Mouse (Mus musculus) R1 (cell line): ENCODE results near the gene Aox4.
A peak's percentile ranks its signal among the peaks of the same experiment; 100 is the strongest.

Source experiments
- DNase-seq: peaks from one replicate; pipeline ENCODE4 v3.0.0-alpha.2; 2018; ENCODE audit warnings: low read depth, low spot score

Aox4 gene

DNA sequence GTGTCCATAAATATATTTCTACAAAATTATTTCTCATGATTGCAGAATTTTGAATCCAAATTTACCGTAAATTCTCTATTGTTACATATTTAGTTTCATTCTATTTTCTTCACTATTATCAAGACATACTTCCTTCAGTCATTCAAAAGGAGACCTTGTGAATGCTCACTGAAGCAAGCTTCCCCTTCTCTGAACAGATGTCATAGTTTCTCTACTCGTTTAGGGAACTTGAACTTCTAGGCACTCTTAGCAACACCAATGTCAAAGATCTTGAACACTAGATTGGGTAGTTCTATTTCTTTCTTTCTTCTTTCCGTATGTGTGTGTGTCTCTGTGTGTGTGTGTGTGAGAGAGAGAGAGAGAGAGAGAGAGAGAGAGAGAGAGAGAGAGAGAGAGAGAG is 34.3 kb downstream of the Aox4 start:
- no peak for DNase-seq

DNA sequence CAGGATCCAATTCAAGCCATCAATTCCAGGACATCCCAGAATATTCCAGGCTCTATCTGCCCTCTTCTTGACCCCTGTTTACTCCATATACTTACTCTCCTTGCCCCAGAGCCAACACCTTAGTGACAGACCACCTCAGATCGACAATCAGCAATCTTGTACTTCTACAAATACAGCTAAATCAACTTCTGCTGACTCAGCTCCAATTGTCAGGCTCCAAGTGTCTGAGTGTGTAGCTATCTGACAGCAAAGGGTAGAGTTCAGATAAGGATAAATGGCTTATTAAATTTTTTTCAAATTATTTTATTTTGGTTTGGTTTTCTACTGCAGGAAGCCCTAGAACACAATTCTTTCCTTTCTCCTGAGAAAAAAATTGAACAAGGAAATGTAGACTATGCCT is 38.3 kb downstream of the Aox4 start:
- no peak for DNase-seq

DNA sequence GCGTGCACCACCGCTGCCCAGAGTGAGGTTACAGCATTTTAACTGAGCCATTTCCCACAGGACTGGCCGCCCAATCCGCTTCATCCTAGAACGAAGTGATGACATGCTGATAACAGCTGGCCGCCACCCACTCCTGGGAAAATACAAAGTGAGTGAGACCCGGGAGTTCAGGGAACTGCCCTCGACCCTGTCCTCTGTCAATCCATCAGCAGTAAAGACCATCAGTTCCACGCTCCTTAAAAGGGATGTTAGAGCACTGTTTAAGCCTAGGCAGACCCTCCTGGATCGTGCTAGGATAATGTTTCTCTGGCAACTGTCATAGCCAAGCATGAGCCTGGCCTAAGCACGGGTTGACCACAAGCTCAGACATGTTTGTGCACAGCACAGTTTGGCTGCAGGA is 43.3 kb downstream of the Aox4 start:
- peak; percentile 16 for DNase-seq

DNA sequence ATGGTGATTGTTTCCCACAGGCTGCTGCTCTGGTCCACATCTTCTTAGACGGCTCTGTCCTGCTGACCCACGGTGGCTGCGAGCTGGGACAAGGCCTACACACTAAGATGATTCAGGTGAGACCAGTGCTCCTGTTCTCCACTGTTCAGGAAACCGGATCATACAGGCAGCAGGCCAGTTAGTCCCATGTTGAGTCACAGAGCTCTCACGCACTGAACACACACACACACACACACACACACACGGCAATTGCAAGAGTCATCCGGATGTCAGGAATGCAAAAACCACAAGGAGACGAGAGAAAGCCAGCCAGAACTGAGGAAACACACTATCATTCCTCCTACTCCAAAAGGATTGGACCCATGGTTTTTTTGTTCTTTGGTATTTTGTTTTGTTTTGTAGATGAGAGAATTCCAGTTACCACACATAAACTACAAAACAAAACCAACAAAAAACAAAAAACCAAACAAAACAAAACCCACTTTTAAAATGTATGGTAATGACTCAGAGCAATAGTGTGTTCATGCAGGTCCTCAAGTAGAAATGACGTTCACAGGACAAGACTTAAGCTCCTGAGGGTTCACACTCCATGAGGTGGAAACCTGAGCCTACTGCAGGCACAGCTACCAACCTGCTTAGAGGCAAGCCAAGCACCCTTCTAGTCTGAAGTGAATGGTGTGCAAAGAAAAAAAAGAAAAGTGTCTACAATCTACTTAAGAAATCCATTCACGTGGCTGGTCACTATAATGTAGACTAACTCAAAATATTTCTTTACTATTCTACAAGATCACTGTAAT is 47.2 kb downstream of the Aox4 start:
- no peak for DNase-seq

DNA sequence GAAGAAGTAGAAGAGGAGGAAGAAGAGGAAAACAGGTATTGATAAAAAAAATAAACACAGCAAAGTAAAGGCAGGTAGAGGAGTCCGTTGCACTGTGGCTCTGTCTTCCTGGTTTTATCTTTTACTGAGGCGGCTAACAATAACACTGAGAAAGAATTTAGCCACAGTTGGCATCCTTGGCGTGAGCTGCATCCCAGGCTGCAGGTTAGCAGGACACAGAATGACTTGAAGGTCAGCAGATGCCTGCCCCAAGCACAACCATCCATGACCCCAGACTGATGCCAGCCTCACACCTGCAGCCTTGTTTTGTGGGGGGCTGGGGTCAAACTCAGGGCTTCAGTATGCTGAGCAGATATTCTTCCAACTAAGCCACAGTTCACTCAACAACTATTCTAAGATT is 50.1 kb downstream of the Aox4 start:
- no peak for DNase-seq

DNA sequence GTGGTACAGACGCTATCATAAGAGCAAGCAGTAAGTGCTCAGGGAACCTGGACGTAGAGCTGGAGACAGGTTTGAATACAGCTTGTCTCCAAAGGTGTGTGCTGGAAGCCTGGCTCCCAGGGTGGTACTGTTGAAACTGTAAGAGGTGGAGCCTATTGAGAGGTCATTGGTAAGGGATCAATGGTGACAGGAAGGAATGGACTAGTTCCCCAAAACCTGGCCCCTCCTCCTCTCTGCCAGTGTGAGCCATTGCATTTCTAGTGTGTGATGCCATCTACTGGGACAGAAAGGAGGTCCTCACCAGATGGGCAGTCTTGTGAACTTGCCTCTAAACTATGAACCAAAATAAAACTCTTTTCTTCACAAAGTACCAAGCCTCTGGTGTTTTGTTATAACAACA is 58.0 kb downstream of the Aox4 start:
- DNase-seq: no peak

DNA sequence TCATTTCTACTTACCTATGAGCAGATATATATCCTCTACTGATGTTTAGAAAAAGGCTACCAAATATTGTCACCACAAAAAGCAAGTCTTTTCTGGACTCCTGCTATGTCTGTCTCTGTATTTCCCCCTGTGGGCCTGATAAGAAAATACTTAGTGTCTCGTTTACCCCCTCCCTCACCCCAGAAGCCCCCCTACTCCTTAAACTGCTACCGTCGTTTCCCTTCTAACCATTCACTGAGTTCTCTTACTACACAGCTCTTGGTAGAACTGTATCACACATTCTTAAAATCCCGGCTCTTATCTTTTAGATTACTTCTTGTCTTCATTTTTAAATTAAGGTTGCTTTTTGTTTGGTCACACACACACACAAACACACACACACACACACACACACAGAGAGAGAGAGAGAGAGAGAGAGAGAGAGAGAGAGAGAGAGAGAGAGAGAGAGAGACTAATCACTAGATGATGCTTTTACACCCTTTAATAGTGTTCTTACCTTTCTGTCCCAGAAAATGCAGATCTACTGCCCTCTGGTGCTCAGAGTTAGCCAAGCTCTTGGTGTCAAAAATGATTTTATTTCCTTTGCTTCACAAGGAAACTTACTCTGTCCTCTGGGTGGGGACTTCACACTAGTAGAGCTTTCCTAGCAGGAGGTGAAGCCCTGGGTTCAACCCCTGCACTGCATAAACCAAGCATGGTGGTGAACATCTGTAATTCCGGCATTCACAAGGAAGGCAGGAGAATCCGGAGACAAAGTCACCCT is 60.8 kb downstream of the Aox4 start:
- peak; percentile 57 for DNase-seq

DNA sequence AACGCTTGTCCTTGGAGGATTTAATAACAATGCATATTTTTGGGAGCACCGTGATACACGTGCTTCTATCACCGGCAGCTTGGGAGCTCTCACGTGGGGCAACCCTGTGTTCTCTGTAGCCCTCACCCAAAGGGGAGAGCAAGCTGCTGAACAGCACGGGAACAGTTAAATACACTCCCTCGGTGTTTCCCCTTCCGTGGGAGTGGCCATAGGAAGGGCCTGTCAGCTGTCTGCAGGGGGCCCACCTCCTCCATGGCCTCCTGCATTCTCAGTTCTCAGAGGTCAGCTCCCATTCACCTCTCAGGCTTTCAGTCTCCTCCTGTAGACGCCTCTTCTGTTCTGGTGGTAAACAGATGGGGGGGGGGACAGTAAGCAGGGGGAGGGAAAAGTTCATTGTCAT is 65.7 kb downstream of the Aox4 start:
- DNase-seq: peak; percentile 58

DNA sequence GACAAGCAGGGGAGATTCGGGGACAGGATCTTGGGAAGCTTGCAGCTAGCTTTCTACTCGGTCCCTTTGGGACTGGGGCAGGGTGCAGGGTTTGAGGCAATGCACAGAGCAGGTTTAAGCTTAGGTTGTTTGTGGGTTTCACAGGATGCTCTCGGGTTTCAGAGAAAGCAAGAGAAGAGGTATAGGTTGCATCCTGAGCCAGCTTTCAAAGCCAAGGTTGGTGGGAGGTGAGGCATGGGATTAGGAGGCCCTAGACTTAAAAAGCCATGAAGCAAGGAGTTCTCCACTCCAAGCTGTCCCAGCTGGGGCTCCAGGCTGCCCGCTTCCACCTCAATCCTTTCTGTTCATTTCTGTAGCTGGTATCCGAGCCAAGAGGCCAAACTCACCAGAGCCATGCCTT is 67.8 kb downstream of the Aox4 start, which contains the start of gene Aox2:
Gene Aox2, plus strand, starts transcription at position 301 of the 400 bp plus-strand sequence.
- no peak for DNase-seq

DNA sequence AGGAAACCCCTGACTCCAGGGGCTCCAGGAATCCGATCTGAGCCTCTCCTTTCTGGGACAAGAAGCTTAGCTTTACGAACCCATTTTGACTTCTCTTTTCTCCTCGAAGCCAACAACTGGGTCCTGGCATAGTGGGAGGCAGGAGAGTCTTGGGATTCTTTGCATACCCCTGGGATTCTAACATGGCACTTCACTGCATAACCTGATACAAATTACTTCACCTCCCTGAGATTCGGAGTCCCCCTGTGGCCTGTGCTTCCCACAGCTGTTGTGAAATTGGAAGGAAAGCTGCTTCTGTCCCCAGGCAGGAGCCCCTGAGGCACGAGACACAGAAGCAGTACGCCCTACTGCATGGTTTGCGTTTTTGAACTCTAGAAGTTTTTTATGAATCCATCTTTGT is 68.3 kb downstream of the Aox4 start:
- DNase-seq: no peak

DNA sequence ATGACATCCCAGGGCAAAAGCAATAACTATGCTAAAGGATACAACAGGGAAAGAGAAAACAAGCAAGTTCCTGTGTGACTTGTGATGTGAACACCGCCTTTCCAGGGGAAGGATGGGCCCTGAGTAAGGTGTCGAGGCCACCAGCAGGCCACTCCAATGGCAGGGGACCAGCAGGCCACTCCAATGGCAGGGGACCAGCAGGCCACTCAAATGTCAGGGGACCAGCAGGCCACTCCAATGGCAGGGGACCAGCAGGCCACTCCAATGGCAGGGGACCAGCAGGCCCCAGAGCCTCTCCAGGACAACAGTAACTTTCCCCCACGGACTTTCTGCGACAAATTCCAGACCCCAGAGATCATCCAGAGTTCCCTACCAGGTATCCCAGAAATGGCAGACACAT is 70.2 kb downstream of the Aox4 start:
- no peak for DNase-seq

DNA sequence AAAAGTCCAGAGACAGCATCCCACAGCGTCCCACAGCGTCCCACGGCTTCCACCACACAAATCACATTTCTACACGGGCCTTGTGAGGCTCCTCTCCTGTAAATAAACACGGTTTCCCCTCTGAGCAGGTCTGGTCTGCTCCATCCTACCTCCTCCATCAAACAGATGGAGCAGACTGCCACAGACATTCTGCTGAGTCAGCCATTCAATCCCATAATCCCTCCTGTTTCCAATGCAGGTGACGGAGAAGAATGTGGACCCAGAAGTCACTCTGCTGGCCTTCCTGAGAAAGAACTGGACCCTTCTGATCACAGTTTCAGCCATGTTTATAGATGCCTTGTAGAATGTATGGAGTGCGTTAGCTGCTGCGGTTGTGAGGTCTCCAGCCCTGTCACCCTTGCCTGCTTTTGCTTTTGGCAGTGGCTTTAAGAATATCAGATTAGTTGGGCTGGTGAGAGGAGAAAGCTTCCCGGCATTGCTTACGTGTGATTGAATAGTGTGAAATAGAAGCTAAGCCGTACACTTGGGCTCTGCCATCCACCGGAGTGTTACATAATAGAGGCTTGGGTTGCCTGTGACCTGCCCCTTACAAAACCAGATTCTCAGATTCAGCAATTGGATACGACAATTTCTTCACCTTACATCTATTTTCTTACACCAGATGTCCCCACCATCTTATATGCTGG is 70.9 kb downstream of the Aox4 start:
- peak; percentile 23 for DNase-seq

DNA sequence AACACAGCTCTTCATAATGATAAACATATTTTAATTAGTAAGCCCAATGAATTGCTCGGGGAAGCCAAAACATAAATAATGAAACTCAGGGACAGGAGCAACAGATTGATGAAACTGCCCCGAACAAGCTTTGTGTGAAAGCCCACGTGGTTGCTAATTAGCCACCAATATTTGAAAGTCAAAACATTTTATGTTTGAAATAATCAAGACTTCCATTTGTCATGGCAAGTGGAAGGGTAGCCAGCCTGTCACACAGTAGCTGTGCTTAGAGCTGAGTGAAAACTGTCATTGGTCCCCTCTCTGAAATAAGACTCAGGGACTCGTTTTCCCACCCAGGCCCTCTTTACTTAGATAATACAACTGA is 71.4 kb downstream of the Aox4 start:
- no peak for DNase-seq

DNA sequence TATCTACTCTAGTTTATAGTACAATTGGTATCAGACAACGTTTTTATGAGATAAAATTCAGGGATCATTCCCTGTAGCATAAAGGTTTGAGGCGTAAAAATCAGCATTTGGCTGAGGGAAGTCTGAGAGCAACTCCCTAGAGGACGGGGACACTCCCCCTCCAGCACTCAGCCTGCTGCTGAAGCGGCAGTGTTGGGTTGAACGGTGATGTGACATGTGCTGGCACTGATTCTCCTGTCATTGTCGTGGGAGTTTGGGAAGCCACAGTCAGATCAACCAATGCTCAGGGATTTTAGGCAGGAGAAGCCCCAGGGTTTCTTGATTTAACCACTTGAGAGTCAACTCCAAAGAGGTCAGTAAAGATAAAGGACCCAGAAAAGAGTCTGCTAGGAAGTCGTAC is 74.3 kb downstream of the Aox4 start:
- no peak for DNase-seq

DNA sequence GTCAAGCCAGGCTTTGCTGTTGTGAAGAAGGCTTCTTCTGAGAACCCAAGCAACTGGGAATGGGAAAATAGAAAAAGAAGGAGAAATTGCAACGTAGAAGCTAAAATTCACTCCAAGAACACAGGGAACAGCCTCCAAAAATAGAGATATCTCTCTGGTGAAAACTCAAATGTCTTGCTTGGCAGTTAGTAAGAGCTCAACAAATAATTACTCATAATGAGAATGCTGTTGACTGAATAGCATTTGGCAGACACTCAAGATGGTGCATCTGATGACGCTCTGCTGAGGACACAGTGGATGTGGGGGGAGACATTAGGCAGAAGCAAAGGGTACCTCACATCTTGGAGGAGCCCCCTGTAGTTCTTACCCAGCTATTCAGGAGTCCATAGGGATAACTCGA is 77.9 kb downstream of the Aox4 start:
- no peak for DNase-seq

DNA sequence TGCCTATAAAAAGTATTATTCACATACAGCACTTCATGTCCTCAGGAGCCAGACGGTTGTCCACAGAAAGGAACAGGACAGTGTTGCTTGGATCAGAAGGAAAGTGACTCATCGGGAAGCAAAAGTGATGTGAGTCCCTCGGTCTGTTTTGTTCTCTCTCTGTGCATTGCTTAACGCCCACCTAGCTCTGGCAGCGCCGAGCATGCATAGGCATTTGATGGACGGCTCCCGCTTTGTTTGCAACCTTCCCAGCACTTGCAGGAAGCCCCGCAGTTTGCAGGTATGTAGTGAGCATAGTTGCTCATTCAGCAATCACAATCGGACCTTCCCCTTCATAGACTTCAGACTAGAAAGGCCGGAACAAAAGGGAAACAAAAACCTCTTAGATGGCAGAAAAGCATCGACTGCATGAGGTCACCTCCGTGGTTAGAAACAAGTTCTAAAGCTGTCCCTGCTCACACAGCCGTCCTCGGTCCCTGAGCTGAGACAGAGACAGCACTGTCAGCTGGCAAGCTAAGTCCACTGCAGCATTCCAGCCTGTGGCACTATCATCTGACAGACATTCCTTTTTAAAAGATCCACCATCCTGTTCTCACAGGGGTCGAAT is 79.8 kb downstream of the Aox4 start:
- peak; percentile 64 for DNase-seq

DNA sequence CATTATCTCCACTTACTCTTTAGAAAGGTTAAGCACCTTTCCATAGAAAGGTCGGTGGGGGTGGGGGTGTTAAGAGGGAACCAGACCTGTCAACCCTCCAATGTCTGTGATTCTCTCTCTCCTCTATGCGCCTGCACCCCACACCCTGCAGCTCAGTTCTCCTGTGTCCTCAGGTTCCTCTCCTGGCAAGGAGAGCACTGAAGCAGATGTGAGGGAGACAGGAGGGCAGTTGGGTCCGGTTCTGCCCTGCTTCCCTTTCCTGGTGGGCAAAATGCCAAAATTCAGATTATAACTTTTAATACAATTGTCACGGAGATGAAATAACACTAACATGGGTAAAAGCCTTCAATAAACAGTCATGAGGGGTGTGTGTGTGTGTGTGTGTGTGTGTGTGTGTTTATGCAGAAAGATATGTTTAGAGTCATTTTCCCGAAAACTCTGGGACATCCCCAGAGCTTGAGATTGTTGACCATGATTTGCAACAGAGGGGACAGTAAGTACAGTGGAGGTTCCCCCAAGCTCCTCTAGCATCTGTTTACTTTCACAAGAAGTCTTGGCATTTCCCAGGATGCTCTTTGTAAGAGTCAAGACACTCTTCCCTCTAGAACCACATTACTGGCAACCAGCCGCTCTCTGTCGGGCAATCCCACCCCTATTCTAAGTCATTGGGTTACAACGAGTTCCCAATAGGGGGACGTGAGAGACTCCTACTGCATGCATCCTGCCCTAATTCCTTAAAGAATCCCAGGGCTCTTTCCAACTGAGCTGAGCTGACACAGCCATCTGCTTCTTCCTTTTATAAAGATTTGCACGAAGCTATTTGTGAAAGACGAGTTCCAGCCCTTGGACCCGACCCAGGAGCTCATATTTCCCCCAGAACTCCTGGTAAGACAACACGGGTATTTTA is 81.5 kb downstream of the Aox4 start:
- no peak for DNase-seq

DNA sequence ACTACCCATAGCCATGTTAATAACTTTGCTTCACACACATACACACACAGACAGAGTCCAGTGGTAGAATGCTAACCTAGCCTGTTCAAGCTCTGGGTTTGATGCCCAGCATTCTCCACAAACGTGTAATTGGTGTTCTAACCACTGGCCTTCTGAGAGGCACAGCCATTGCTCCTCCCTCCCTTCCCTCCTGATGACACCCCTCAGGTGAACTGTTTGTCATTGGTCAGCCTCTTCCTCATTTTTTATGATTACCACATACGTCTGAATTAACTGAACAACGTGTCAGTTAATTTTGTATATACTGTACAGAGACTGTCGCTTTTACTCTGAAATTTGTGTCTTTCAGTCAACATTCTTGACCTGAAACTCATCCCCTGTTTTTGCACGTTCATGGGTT is 84.5 kb downstream of the Aox4 start:
- DNase-seq: no peak

DNA sequence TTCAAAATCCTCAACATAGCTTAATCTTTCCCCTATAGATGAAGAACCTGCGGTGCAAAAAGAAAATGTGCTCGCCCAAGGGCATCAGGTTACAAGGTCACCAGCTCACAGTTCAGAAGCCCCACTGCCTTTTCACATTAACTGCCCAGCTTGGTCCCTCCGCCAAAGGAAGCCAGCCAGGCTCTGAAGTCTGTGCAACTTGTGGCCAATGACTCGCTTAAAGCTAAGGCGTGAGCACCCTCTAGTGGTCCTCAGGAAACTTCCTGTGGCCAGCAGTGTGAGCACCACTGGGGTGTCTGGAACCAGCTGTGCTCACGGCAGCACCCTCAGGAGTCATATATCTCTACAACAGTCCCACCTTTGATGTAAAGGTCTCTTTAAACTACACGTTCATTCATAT is 86.1 kb downstream of the Aox4 start:
- DNase-seq: peak; percentile 85

DNA sequence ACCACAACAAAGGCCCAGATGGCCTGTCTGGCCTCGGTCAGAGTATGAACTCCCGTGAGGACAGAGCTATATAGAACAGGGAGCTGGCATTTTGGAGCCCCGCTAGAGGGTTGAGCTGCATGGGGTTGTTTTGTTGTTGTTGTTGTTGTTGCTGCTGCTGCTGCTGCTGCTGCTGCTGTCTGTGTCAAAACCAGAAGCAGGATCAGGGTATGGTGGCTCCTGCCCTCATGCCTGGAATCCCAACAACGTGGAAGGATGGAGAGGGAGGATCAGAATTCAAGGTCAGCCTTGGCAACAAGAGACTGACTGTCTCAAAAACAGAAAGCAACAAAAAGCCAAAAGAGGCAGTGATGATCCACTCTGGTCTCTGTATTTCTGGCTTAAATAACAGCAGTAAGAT is 86.6 kb downstream of the Aox4 start:
- DNase-seq: no peak

DNA sequence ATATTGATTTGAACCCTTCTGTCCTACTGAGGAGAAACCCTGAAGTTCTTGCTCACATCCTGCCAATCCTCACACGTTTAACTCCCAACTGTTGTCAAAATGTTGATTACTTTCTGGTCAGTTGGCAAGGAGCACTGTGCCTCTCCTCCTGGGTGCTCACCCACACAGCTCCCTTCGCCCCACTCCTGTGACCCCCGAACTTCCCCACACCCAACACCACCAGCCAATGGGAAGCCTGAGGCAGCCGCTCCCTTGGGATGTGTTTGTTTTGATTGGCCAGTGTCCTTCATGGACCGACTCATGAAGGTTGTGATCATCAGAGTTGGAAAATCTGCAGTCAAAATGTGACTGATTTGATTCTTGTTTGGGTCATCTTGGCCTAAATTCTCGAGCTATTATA is 88.2 kb downstream of the Aox4 start:
- no peak for DNase-seq
